Mouse (Mus musculus): Measurements from ENCODE around the gene Gm10271.

DNA sequence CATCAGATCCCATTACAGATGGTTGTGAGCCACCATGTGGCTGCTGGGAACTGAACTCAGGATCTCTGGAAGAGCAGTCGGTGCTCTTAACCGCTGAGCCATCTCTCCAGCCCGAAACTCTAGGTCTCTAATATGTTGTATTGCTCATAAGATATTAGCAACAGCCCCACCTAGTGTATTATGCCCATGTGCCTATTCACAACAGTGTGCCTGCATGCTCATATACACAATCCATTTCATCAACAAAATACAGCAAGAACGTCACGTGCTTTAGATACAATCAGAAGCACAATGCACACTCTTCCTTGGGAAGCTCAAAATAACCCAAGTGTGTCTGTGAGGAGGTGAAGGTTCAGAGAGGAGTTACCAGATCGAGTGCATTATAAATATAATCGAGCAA is 38.6 kb downstream of the Gm10271 start:
- TF ChIP-seq CTCF (IDR thresholded peaks at IDR 0.05; ENCODE audit: extremely low read depth, insufficient read depth, low read length) (no peak), POLR2A (IDR thresholded peaks at IDR 0.05; ENCODE audit: extremely low read depth, insufficient read depth, low read length) (no peak)
